Mouse (Mus musculus): Measurements from ENCODE around the gene Vamp2.

DNA sequence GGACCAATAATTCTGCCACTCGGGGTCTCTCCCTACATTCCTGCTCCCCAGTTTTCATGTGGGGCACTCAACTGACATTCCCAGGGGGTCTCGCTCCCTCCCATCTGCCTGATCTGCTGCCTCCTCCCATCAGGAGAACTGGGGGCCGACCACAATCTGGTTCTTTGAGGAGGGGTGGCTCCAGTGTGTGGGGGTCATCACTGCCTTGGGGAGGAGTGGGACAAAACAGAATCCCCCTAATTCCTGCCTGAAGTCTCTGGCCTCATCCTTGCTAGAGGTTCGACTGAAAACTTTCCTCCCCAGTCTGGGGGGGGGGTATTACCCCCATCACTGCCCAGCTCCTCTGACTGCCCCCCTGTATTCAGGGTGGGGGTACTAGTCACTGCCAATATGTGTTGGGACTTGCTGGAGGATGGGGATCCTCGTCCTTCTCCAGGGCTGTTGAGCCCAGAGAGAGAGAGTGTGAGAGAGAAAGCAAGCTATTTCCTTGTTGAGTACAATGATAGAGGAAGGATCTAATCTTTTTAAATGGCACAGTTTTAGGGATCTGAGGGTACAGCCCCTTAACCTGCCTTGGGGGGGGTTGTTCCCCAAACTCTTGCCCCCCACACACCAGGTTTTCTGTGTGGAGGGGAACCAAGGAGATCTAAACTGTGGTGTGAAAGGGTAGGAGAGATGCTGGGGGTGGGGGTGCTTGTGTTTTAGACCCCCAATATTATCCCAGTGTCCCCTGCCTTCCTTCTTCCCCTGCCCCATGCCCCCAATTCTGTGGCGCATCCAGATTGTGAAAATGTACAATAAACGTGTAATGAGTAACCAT, 3.5 kb downstream of the Vamp2 start:
- no peak for TF ChIP-seq CTCF (conservative IDR thresholded peaks at IDR 0.05; ENCODE audit: low read length)
- TF ChIP-seq POU5F1 (IDR thresholded peaks at IDR 0.05; ENCODE audit: borderline replicate concordance, low read length) = no peak
- no peak for TF ChIP-seq NANOG (IDR thresholded peaks at IDR 0.05; ENCODE audit: borderline replicate concordance, low read length)
